Mouse (Mus musculus) inflammation-experienced regulatory T-cells (primary cell): ENCODE results near the gene Gm10340. TPM values are rescaled to one million over a fixed set of nuclear protein-coding genes. Genes with fewer than 3 reads are reported as not detected.

Experiments
- polyA plus RNA-seq, 2 experiments: library from polyadenylated mRNA; unstranded; fragments of 100-300 nt; shearing (Covaris generic); gene quantifications; one replicate each; pipeline ENCODE4 v1.2.1; 2017

Gm10340 gene
- not detected for polyA plus RNA-seq

GRCm38 (mm10) chr14:3133697-3134096, at the start of gene Gm10340:
Gene Gm10340, plus strand, starts transcription at chr14:3133997.

GRCm38 (mm10) chr14:3187955-3188354, 54.2 kb downstream of the Gm10340 start, which contains the start of gene Gm5795:
Gene Gm5795, plus strand, starts transcription at chr14:3188255.

Other genes with a start within 250 kb of the Gm10340 start
- gene Gm2888, start 104.0 kb upstream of the Gm10340 start, polyA plus RNA-seq: not detected
- gene Gm2897, start 84.7 kb upstream of the Gm10340 start, polyA plus RNA-seq: 1 to 10 TPM in 1 of 2 experiments, under 1 TPM in 1; 0.76 to 2.9 TPM
- under 1 TPM in 1 of 2 experiments, not detected in 1; 0.49 TPM for gene Gm5795, start 54.3 kb downstream of the Gm10340 start, polyA plus RNA-seq
- gene D830030K20Rik, start 74.5 kb downstream of the Gm10340 start, polyA plus RNA-seq: 10 to 100 TPM in 1 of 2 experiments, 1 to 10 TPM in 1; 9.6 to 39.2 TPM
- 1 to 10 TPM in 1 of 2 experiments, not detected in 1; 2.7 TPM for gene Gm2956, start 198.6 kb downstream of the Gm10340 start, polyA plus RNA-seq